Mouse (Mus musculus) gastrocnemius, postnatal 25 days (tissue): Measurements from ENCODE around the gene Tex2. TPM values are rescaled to one million over a fixed set of nuclear protein-coding genes. Genes with fewer than 3 reads are reported as not detected.
A peak's percentile ranks its signal among the peaks of the same experiment; 100 is the strongest.
"Not testable (repeated sequence)": the region's sequence is repeated elsewhere in the genome, so short reads cannot be mapped to it uniquely, and the experiment has no call there.

Source experiments
- DNase-seq: peaks from one replicate; pipeline ENCODE4 v3.0.0; 2022
- total RNA-seq, 2 experiments: library from RNA; stranded (reverse); gene quantifications; 1 replicate in 1 of 2; 2 replicates in 1 of 2; pipeline ENCODE4 v1.2.3; 2021

The Tex2 gene
- total RNA-seq, 2 experiments from 2014 or later: 51.9 to 56.2 TPM

- no peak for DNase-seq
Observed at GRCm38 (mm10) chr11:106579146-106579545, 34.1 kb downstream of the Tex2 start.

- DNase-seq: not testable (repeated sequence)
Observed at GRCm38 (mm10) chr11:106577624-106578355, 35.4 kb downstream of the Tex2 start.

GRCm38 (mm10) chr11:106574456-106574855, 38.8 kb downstream of the Tex2 start:
- DNase-seq: no peak

- DNase-seq: peak; percentile 39
Observed at GRCm38 (mm10) chr11:106573476-106574240, 39.6 kb downstream of the Tex2 start.

- no peak for DNase-seq
Observed at GRCm38 (mm10) chr11:106572958-106573357, 40.3 kb downstream of the Tex2 start.

GRCm38 (mm10) chr11:106572020-106572782, 41.0 kb downstream of the Tex2 start:
- DNase-seq: peak; percentile 27

- DNase-seq: no peak
Observed at GRCm38 (mm10) chr11:106571026-106571983, 41.9 kb downstream of the Tex2 start.

GRCm38 (mm10) chr11:106568329-106568960, 44.8 kb downstream of the Tex2 start:
- no peak for DNase-seq

GRCm38 (mm10) chr11:106566040-106566785, 47.0 kb downstream of the Tex2 start:
- no peak for DNase-seq

GRCm38 (mm10) chr11:106564261-106564660, 49.0 kb downstream of the Tex2 start:
- DNase-seq: no peak

- no peak for DNase-seq
Observed at GRCm38 (mm10) chr11:106562707-106563106, 50.5 kb downstream of the Tex2 start.

GRCm38 (mm10) chr11:106559773-106560172, 53.5 kb downstream of the Tex2 start:
- DNase-seq: no peak

- DNase-seq: no peak
Observed at GRCm38 (mm10) chr11:106558008-106558407, 55.2 kb downstream of the Tex2 start.

GRCm38 (mm10) chr11:106557398-106557797, 55.8 kb downstream of the Tex2 start:
- DNase-seq: no peak

- no peak for DNase-seq
Observed at GRCm38 (mm10) chr11:106556689-106557088, 56.5 kb downstream of the Tex2 start.

GRCm38 (mm10) chr11:106555805-106556615, 57.2 kb downstream of the Tex2 start:
- DNase-seq: no peak

- no peak for DNase-seq
Observed at GRCm38 (mm10) chr11:106550398-106550797, 62.8 kb downstream of the Tex2 start.

GRCm38 (mm10) chr11:106546081-106546480, 67.1 kb downstream of the Tex2 start:
- DNase-seq: no peak

GRCm38 (mm10) chr11:106544916-106545315, 68.3 kb downstream of the Tex2 start:
- no peak for DNase-seq
